Mouse (Mus musculus) ES-E14 (cell line): ENCODE data around the gene Scd1.

Source experiments
- CHD2 ChIP-seq: IDR thresholded peaks from 2 replicates; pipeline ENCODE4 v1.6.1; 2014; ENCODE audit warnings: mild to moderate bottlenecking, low read depth, low read length, inconsistent platforms
- HCFC1 ChIP-seq: IDR thresholded peaks from 2 replicates; pipeline ENCODE4 v1.6.1; 2012; ENCODE audit warnings: low read length, inconsistent platforms, borderline replicate concordance; ENCODE audit not compliant: insufficient read depth
- ZNF384 ChIP-seq: IDR thresholded peaks from 2 replicates; pipeline ENCODE4 v1.6.1; 2012; ENCODE audit warnings: low read depth, low read length, inconsistent platforms

DNA sequence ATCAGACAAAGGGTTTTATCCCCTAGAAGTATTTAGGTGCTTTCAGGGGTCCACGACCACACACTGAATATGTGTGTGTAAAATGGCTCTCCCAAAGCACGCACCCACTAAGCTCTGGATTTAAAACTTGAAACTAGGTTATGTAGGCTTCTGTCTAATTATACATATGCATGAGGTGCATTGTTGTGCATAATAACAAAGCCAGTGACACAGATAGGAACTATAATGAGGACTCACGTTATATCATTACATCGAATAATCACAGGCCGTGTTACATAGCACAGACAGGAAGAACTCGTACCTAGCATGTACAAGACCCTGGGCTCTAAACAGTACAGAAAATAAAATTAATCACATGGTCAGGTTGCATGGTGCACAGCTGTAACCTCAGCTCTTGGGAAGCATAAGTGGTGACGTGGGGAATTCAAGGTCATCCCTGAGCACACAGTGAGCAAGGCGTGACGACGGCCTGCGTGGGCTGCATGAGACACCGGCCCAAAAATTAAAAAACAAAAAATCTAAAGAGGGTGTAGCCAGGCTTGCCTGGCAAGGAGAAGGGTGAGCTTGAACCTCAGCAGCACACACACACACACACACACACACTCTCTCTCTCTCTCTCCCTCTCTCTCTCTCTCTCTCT lies 24.9 kb downstream of the Scd1 start:
- TF ChIP-seq ZNF384 (no peak), HCFC1 (no peak), CHD2 (no peak)
